In genomic region chr2:53106472-53106871, GRCm38 (mm10) we compare ENCODE assay signal across 11 mouse cellular contexts.
"Had no signal": no experiment of that assay in that cellular context is flagged by ENCODE, and none has a peak within 500 bp of the region (broad histone marks: within the 10 kb centered on the region; RNA-seq: fewer than 3 reads in every experiment).

No protein-coding gene starts in this region.

- H3K4me3 ChIP-seq: layer of hippocampus, adult 2 months; limb, embryonic 12.5 days; liver, embryonic 13.5 days; midbrain, embryonic 13.5 days; neural tube, embryonic 15.5 days had no signal

- H3K9ac ChIP-seq: limb, embryonic 12.5 days; liver, embryonic 13.5 days; liver, postnatal 0 days; midbrain, embryonic 13.5 days; neural tube, embryonic 15.5 days had no signal

- DNase-seq: kidney, postnatal 10 days; kidney, postnatal 4 days; liver; liver, embryonic 13.5 days; liver, postnatal 0 days; right cerebral cortex, postnatal 25 days; thymus, postnatal 36 days had no signal

- H3K4me2 ChIP-seq: limb, embryonic 12.5 days; liver, embryonic 13.5 days; midbrain, embryonic 13.5 days; neural tube, embryonic 15.5 days had no signal

- ATAC-seq: liver, postnatal 0 days; midbrain, embryonic 13.5 days had no signal

- H3K36me3 ChIP-seq: liver, embryonic 13.5 days had no signal

- H3K4me1 ChIP-seq: limb, embryonic 12.5 days; liver, embryonic 13.5 days; midbrain, embryonic 13.5 days; neural tube, embryonic 15.5 days had no signal

- H3K27me3 ChIP-seq: limb, embryonic 12.5 days; liver, embryonic 13.5 days; midbrain, embryonic 13.5 days; neural tube, embryonic 15.5 days had no signal

- H3K9me3 ChIP-seq: limb, embryonic 12.5 days; liver, embryonic 13.5 days; midbrain, embryonic 13.5 days; neural tube, embryonic 15.5 days had no signal

- H3K27ac ChIP-seq: layer of hippocampus, adult 2 months; limb, embryonic 12.5 days; liver, embryonic 13.5 days; midbrain, embryonic 13.5 days; neural tube, embryonic 15.5 days had no signal
